Mouse (Mus musculus): ENCODE measurements at regions not wholly inside any gene's neighbourhood (a gene's known extent, or its start where the extent isn't known, plus 50 kb on each side); places are given as distances from the start of the nearest gene placed in this dataset.

GRCm38 (mm10) chr1:23520113-23520512, 122.5 kb upstream of the Ogfrl1 start:
- TF ChIP-seq CTCF (conservative IDR thresholded peaks at IDR 0.05; ENCODE audit: low read length), result no peak
- TF ChIP-seq POU5F1 (IDR thresholded peaks at IDR 0.05; ENCODE audit: borderline replicate concordance, low read length), result no peak
